Mouse (Mus musculus) lung, embryonic 15.5 days (tissue): ENCODE results near the gene Ret. TPM values are rescaled to one million over a fixed set of nuclear protein-coding genes. Genes with fewer than 3 reads are reported as not detected.

Source experiments
- ATAC-seq: fragments of 200-750 bp; cut with Nextera tagmentation; 2 replicates; pipeline ENCODE4 v1.8.0; 2017; ENCODE audit warnings: moderate number of reproducible peaks, borderline replicate concordance; ENCODE audit not compliant: low FRiP score, low TSS enrichment; ENCODE audit errors: extremely low read depth
- H3K27ac ChIP-seq: fragments of 300-500 bp; sonication (generic); 2 replicates; pipeline ENCODE4 v1.5.1; 2015; ENCODE audit warnings: moderate library complexity, mild to moderate bottlenecking, inconsistent platforms
- H3K27me3 ChIP-seq: fragments of 300-500 bp; sonication (generic); 2 replicates; pipeline ENCODE4 v1.6.1; 2015; ENCODE audit warnings: inconsistent platforms
- H3K36me3 ChIP-seq: fragments of 300-500 bp; sonication (generic); 2 replicates; pipeline ENCODE4 v1.6.1; 2015; ENCODE audit warnings: inconsistent platforms
- H3K4me1 ChIP-seq: fragments of 300-500 bp; sonication (generic); 2 replicates; pipeline ENCODE4 v1.6.1; 2015; ENCODE audit warnings: inconsistent platforms
- H3K4me2 ChIP-seq: fragments of 300-500 bp; sonication (generic); 2 replicates; pipeline ENCODE4 v1.6.1; 2015; ENCODE audit warnings: inconsistent platforms, mild to moderate bottlenecking, moderate library complexity
- H3K4me3 ChIP-seq: fragments of 300-500 bp; sonication (generic); 2 replicates; pipeline ENCODE4 v1.5.1; 2015; ENCODE audit warnings: mild to moderate bottlenecking, inconsistent platforms
- H3K9ac ChIP-seq: fragments of 300-500 bp; sonication (generic); 2 replicates; pipeline ENCODE4 v1.6.1; 2015; ENCODE audit warnings: inconsistent platforms
- H3K9me3 ChIP-seq: fragments of 300-500 bp; sonication (generic); 2 replicates; pipeline ENCODE4 v1.6.1; 2016; ENCODE audit warnings: inconsistent platforms
- WGBS: fragments of 180-500 bp; shearing (Covaris S2); methylation state at CpG from one replicate; pipeline ENCODE4 v1.1.7; 2015; 5-methylcytosine and 5-hydroxymethylcytosine counted together
- polyA plus RNA-seq: library from polyadenylated mRNA; unstranded; fragments of >200 nt; fragmentation: Nextera tagmentation; extraction: Ambion mirVana; gene quantifications from 2 replicates; pipeline ENCODE4 v1.2.1, GENCODE M21; 2015

Ret gene
- 2.4 and 2.6 TPM in 2 replicates for polyA plus RNA-seq

GRCm38 (mm10) chr6:118197440-118197975, at the start of gene Ret:
TSS of gene Ret (minus strand) at chr6:118197718.
- peak within 1 kb of the TSS; percentile 58 for H3K4me3 ChIP-seq
- no peaks in the 10 kb centered on the region for H3K36me3 ChIP-seq
- H3K4me2 ChIP-seq = peak within 1 kb of the TSS; percentile 99
- ATAC-seq = no peak
- H3K9me3 ChIP-seq = no peaks in the 10 kb centered on the region
- peak within 1 kb of the TSS; percentile 40 for H3K9ac ChIP-seq
- H3K27me3 ChIP-seq = peaks cover 72% of the 10 kb centered on the region
- 1% methylated on average over 26 of the region's 26 CpGs for WGBS
- H3K27ac ChIP-seq = no peak within 1 kb of the TSS
- H3K4me1 ChIP-seq = peaks cover 12% of the 10 kb centered on the region

- no peak overlapping the region for H3K4me2 ChIP-seq
- ATAC-seq = no peak
- H3K9ac ChIP-seq = no peak overlapping the region
- H3K27me3 ChIP-seq = no peaks in the 10 kb centered on the region
- H3K4me3 ChIP-seq = no peak overlapping the region
- no peaks in the 10 kb centered on the region for H3K36me3 ChIP-seq
- H3K27ac ChIP-seq = no peak overlapping the region
- H3K4me1 ChIP-seq = no peaks in the 10 kb centered on the region
- H3K9me3 ChIP-seq = no peaks in the 10 kb centered on the region
- WGBS = 78% methylated on average over 6 of the region's 6 CpGs
Observed at GRCm38 (mm10) chr6:118247161-118247560, 49.6 kb upstream of the Ret start.

DNA sequence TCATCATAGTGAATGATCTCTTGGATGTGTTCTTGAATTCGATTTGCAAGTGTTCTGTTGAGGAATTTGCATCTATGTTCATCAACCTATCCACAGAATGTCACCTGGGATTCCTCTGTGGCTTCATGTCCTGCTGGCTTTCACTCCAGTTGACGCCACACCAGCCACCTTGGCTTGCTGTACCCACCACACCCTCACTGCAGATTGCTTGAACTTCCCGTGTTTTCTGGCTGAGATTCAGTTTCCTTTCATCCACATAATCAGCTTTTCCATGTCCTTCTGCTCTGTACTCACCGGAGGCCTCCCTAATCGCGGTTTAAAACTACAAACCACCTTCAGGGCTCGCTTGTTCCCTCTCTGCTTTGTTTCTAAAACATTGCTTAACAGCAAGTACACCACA, 46.6 kb upstream of the Ret start:
- no peaks in the 10 kb centered on the region for H3K4me1 ChIP-seq
- H3K27me3 ChIP-seq = no peaks in the 10 kb centered on the region
- H3K9me3 ChIP-seq = no peaks in the 10 kb centered on the region
- H3K4me3 ChIP-seq = no peak overlapping the region
- no peak overlapping the region for H3K4me2 ChIP-seq
- H3K9ac ChIP-seq = no peak overlapping the region
- no peaks in the 10 kb centered on the region for H3K36me3 ChIP-seq
- WGBS = 74% methylated on average over 7 of the region's 7 CpGs
- no peak overlapping the region for H3K27ac ChIP-seq
- ATAC-seq = no peak

GRCm38 (mm10) chr6:118242941-118243340, 45.4 kb upstream of the Ret start:
- H3K27ac ChIP-seq = no peak overlapping the region
- no peak overlapping the region for H3K9ac ChIP-seq
- H3K9me3 ChIP-seq = no peaks in the 10 kb centered on the region
- H3K4me3 ChIP-seq = no peak overlapping the region
- H3K4me2 ChIP-seq = no peak overlapping the region
- no peaks in the 10 kb centered on the region for H3K4me1 ChIP-seq
- 72% methylated on average over 5 of the region's 5 CpGs for WGBS
- no peak for ATAC-seq
- H3K36me3 ChIP-seq = no peaks in the 10 kb centered on the region
- no peaks in the 10 kb centered on the region for H3K27me3 ChIP-seq

GRCm38 (mm10) chr6:118226072-118226471, 28.6 kb upstream of the Ret start:
- H3K4me3 ChIP-seq = no peak overlapping the region
- no peaks in the 10 kb centered on the region for H3K36me3 ChIP-seq
- no peaks in the 10 kb centered on the region for H3K27me3 ChIP-seq
- no peaks in the 10 kb centered on the region for H3K9me3 ChIP-seq
- H3K9ac ChIP-seq = no peak overlapping the region
- H3K4me1 ChIP-seq = no peaks in the 10 kb centered on the region
- H3K4me2 ChIP-seq = no peak overlapping the region
- H3K27ac ChIP-seq = no peak overlapping the region
- 28% methylated on average over 3 of the region's 3 CpGs for WGBS
- ATAC-seq = no peak

DNA sequence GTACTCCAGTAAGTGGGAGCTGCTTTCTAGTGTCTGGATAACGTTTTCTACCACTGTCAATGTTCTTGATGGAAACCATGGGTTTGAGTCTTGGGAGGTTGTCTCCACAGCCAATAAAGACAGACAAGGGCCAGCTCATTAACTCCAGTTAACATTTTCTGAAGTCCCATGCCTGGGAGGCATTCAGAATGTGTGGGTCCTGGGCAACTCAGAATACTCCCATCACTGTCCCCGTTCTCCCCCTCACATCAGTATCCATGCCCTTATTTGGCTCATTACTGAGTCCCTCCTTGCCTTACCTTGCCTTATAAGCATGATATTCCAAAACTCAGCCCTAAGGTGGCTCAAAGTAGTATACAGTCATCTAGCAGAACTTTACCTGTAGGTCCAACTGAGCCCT, 25.0 kb upstream of the Ret start:
- Histone ChIP-seq H3K27me3 (no peaks in the 10 kb centered on the region), H3K4me2 (no peak overlapping the region), H3K9ac (no peak overlapping the region), H3K4me3 (no peak overlapping the region), H3K36me3 (no peaks in the 10 kb centered on the region), H3K9me3 (no peaks in the 10 kb centered on the region), H3K27ac (no peak overlapping the region), H3K4me1 (no peaks in the 10 kb centered on the region)
- no peak for ATAC-seq
- WGBS = 65% methylated on average over 2 of the region's 2 CpGs

DNA sequence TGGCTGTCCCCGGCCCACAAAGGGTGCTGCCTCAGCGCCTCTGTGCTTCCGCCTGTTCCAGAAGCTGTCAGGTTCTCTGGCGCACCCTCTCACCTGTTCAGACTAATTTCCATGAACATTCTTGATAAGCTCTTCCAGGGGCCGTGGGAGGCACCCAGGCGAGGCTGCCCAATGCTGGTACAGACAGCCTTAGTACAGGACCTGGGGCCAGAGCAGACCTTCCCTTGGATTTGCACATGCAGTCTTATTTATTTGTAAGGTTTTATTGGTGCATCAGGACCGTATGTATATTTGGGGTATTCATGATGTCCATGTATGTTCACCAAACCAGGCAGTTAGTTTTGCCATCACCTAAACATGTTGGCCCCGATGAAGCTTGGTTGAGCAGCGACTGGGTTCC, 18.2 kb upstream of the Ret start:
- H3K27me3 ChIP-seq = no peaks in the 10 kb centered on the region
- no peak overlapping the region for H3K4me2 ChIP-seq
- H3K9me3 ChIP-seq = no peaks in the 10 kb centered on the region
- no peak overlapping the region for H3K9ac ChIP-seq
- no peak overlapping the region for H3K4me3 ChIP-seq
- H3K27ac ChIP-seq = no peak overlapping the region
- no peaks in the 10 kb centered on the region for H3K4me1 ChIP-seq
- 85% methylated on average over 9 of the region's 9 CpGs for WGBS
- no peak for ATAC-seq
- no peaks in the 10 kb centered on the region for H3K36me3 ChIP-seq

- no peak overlapping the region for H3K27ac ChIP-seq
- H3K4me2 ChIP-seq = no peak overlapping the region
- 89% methylated on average over 8 of the region's 8 CpGs for WGBS
- no peak overlapping the region for H3K9ac ChIP-seq
- no peak for ATAC-seq
- H3K4me3 ChIP-seq = no peak overlapping the region
- H3K4me1 ChIP-seq = no peaks in the 10 kb centered on the region
- no peaks in the 10 kb centered on the region for H3K36me3 ChIP-seq
- H3K9me3 ChIP-seq = no peaks in the 10 kb centered on the region
- H3K27me3 ChIP-seq = no peaks in the 10 kb centered on the region
Observed at GRCm38 (mm10) chr6:118208326-118208725, 10.8 kb upstream of the Ret start.

DNA sequence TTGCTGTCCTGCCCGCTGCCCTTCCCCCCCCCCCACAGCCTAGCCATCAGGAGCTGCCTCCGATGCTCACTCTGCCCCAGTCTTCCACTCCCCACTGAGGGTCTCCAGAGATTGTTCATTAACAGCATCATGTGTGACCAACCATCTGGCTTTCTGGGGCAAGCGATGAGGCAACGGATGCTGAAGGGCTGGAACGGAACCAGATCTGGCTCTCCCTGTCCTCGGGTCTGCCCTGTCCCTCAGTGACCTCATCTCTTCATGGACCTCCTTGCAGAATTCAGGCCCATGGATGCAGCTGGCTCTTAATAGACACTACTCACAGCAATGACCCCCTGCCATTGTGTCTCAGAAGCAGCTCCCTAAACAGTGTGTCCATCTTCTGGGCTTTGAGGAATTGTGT, 8.9 kb upstream of the Ret start:
- ATAC-seq = no peak
- 81% methylated on average over 6 of the region's 6 CpGs for WGBS
- H3K4me3 ChIP-seq = no peak overlapping the region
- H3K27me3 ChIP-seq = 0 out of 2 replicates have a peak, but pooled peaks cover 3% of the 10 kb centered on the region
- no peak overlapping the region for H3K9ac ChIP-seq
- H3K9me3 ChIP-seq = no peaks in the 10 kb centered on the region
- no peaks in the 10 kb centered on the region for H3K4me1 ChIP-seq
- no peak overlapping the region for H3K27ac ChIP-seq
- H3K4me2 ChIP-seq = no peak overlapping the region
- H3K36me3 ChIP-seq = no peaks in the 10 kb centered on the region

- Histone ChIP-seq H3K9ac (no peak overlapping the region), H3K36me3 (no peaks in the 10 kb centered on the region), H3K27ac (no peak overlapping the region), H3K4me1 (no peaks in the 10 kb centered on the region), H3K4me2 (no peak overlapping the region), H3K27me3 (peaks cover 5% of the 10 kb centered on the region; the same call in 1 of the 2 replicates), H3K9me3 (no peaks in the 10 kb centered on the region), H3K4me3 (no peak overlapping the region)
- 33% methylated on average over 7 of the region's 7 CpGs for WGBS
- no peak for ATAC-seq
Observed at GRCm38 (mm10) chr6:118205176-118205890, 7.8 kb upstream of the Ret start.

GRCm38 (mm10) chr6:118204112-118204511, 6.6 kb upstream of the Ret start:
- Histone ChIP-seq H3K4me1 (no peaks in the 10 kb centered on the region), H3K36me3 (no peaks in the 10 kb centered on the region), H3K9me3 (no peaks in the 10 kb centered on the region), H3K9ac (no peak overlapping the region), H3K4me3 (no peak overlapping the region), H3K27ac (no peak overlapping the region), H3K27me3 (peaks cover 18% of the 10 kb centered on the region), H3K4me2 (no peak overlapping the region)
- WGBS = 94% methylated on average over 1 of the region's 1 CpGs
- no peak for ATAC-seq

GRCm38 (mm10) chr6:118196751-118197439, 623 bp downstream of the Ret start:
- Histone ChIP-seq H3K36me3 (no peaks in the 10 kb centered on the region), H3K9ac (peak overlapping the region; percentile 40), H3K4me2 (peak overlapping the region; percentile 99), H3K4me1 (peaks cover 12% of the 10 kb centered on the region), H3K4me3 (peak overlapping the region; percentile 58), H3K27ac (no peak overlapping the region), H3K9me3 (no peaks in the 10 kb centered on the region), H3K27me3 (peaks cover 72% of the 10 kb centered on the region)
- ATAC-seq = peak; percentile 81
- WGBS = under 1% methylated on average over 80 of the region's 84 CpGs
